Mouse (Mus musculus): ENCODE data around the gene Kcnmb2. TPM values are rescaled to one million over a fixed set of nuclear protein-coding genes. Genes with fewer than 3 reads are reported as not detected.

Kcnmb2 gene
- not detected in 2 replicates for total RNA-seq (2015; ENCODE audit: low replicate concordance)
- total RNA-seq (2017; ENCODE audit: low replicate concordance), result not detected in 2 replicates

DNA sequence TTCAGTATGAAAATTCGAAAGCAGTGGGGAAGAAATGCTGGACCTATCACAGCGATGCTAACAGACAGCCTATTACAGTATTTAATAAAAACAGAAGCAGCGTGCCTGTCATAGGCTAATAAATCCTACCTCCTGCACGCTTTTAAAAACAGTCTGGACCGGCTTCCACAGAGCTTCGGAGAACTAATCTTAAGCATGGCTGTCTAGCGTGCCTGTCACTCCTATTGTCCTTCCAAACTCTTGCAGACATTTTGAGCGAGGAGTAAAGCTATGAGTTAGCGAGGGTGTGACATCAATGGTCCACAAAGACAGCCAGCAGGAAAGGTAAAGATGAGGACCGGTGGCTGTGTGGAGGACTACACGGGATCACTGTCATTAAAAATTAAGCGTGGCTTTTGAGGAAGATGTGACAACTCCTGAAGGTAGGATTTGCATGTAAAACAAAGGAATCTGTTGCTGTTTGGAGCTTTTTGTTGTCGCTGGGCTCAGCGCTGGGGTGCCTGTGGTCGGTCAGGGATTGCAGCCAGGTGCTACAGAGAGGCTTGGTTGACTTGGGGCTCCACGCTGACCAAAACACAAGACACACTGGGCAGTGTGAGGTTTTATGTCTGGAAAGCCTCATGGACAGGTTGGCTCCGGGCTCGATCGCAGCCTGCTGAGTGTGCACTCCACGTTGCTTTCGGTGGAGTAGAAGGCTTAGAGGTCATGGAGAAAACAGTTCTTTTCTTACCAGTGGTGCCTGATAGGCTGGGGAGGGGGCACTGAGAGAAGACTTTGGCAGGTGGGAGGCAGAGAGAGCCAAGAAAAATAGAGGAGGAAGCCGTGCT, at the start of gene Kcnmb2:
Gene Kcnmb2, plus strand, starts transcription at position 4 of the 827 bp plus-strand sequence.
- ATAC-seq (replicated peaks; ENCODE audit: low FRiP score, poor library complexity, severe bottlenecking), result no peak

DNA sequence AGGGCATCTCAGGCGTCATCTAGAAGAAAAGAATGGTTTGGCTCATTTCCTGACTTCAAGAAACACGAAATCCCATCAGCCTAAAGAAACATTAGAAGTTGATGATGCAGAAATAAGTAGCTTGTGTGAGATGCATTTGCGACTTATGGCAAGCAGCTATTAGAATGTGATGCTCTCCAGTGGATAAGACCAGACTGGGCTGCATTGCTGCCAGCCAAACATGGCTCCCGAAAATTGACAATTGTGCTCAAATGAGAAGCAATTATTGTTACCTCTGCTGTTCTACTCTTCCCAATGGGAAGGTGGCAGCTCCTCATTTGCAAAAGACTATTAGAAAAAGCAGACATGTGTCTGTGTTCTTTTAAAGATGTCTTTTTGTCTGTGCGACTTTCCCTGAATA, 38.8 kb upstream of the Kcnmb2 start:
- ATAC-seq (replicated peaks; ENCODE audit: low FRiP score, poor library complexity, severe bottlenecking), result no peak

DNA sequence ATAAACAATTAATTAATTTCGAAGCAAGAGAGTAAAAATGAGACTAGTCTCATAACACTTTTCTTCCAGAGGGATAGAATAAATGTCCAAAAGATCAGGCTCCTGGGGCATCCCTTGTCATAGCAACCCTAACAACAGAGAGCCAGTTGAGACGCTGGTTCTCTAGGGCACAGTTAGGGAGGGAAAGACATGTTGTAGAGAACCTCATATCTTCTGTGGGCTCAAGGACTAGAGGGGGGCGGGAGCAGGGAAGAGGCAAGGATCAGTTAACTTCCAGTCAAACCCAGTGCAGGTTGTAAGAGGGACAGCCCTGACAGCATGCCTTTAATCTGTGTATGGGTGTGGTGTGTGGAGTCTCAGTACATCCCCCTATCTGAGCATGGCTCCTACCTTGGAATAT, 38.2 kb upstream of the Kcnmb2 start:
- ATAC-seq (replicated peaks; ENCODE audit: low FRiP score, poor library complexity, severe bottlenecking), result no peak

DNA sequence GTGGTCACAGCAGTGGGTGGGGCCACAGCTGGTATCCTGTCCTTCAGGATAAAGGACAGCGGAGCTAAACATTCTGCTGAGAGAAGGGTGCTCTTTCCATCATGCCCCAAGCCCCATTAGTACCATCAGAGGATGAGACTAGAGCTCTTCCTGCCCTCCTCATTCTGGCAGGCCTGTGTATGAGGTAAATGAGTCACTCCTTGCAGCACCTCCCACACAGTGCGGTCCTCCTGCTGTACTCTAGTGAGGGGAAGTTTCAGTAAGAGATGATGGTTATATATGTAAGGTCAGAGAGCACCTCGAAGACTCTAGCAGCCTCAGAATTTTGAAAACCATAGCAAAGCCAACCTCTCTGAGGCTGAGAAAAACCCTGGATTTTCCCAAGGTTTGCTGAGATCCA, 30.8 kb upstream of the Kcnmb2 start:
- ATAC-seq (replicated peaks; ENCODE audit: low FRiP score, poor library complexity, severe bottlenecking), result no peak

DNA sequence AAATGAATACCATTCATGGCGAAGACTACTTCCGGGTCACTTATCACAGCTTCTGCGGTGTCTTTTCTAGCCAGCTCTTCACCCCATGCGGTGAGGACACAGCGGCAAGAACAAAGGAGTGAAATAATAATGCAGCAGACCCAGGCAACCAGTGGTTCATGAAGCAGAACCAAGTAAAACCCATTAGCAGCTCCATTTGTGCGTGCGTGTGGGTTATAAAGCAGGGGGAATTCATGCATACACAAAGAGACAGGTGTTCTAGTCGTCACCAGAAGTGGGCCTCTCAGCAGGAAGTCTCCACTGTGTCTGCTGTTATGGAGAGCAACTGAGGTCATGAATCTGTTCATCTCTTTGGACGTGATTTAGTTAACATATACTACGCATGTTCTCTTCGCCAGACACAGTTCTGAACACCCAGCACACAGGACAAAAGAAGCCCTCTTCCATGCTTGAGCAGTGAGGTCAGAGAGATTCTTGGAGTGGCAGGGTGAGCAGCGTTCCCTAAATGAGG, 19.6 kb upstream of the Kcnmb2 start:
- no peak for ATAC-seq (replicated peaks; ENCODE audit: low FRiP score, poor library complexity, severe bottlenecking)

DNA sequence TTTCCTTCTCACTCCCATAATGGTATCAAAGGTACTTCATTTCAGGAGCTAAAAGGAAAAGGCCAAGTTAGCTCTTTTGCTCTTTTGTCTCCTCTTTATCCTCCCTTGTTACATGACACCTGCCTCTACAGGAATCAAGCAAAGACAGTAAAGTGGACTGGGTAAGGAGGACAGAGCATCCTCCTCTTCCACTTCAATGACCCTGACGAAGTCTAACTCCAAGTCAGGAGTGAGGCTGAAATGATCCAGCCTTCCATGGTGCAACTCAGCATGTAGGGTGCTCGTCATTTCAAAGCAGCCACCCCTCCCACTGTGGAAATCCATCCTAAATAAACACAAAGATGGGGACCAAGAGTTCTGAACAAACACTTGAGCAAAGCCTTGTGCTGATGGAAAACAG, 9.7 kb upstream of the Kcnmb2 start:
- no peak for ATAC-seq (replicated peaks; ENCODE audit: low FRiP score, poor library complexity, severe bottlenecking)

DNA sequence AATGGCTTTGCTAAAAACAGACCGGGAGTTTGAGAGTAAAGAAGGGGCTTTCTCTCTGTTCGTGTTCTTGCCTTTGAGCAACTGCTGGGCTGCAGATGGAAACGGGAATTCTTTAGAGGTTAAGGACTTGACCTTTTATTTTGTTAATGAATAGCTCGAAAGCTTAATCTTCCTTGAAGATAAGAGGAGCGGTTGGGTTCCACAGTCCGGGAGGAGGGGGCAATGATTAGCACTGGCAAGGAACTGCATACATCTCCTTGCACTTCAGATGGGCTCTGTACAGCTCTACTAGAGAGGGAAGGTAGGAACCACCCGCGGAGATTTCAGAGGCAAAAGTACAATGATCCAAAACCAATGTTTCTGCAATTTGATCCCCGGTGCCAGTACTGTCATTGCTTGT, 1.2 kb downstream of the Kcnmb2 start:
- ATAC-seq (replicated peaks; ENCODE audit: low FRiP score, poor library complexity, severe bottlenecking), result no peak

DNA sequence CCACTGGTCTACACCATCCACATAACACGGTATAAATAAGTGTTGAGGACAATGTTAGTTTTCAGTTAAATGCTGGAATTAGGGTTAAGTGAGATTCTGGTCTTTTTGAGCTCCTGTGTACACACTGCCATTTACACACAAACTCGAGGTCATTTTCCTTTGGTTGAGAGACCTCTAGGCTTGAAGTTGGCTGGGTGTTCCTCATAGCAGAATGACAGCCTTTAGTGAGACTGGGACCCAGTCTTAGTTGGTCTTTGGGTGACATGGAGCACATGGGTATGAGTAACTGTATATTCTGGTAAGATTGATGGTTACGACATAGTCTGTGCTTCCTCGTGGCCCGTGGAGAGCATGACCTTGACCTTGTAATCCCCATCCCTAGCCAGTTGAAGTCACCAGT, 1.8 kb downstream of the Kcnmb2 start:
- ATAC-seq (replicated peaks; ENCODE audit: low FRiP score, poor library complexity, severe bottlenecking), result no peak

DNA sequence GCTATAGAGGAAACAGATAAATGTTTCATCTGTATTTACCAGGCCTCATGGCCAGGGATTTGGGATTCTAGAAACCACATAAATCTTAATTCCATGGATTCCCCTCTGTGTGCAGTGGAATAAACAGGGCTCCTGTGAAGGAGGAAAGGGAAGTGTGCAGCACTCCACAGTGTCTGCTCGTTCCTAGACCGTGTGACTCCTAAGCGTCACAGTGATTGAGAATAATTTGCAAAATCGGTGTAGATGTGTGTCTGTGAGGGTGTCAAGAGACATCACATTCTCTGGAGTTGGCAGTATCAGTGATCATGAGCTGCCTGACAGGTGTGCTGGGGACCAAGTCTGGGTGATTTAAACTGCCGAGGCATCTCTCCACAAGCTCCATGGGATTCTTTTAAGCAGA, 8.9 kb downstream of the Kcnmb2 start:
- ATAC-seq (replicated peaks; ENCODE audit: low FRiP score, poor library complexity, severe bottlenecking), result no peak

DNA sequence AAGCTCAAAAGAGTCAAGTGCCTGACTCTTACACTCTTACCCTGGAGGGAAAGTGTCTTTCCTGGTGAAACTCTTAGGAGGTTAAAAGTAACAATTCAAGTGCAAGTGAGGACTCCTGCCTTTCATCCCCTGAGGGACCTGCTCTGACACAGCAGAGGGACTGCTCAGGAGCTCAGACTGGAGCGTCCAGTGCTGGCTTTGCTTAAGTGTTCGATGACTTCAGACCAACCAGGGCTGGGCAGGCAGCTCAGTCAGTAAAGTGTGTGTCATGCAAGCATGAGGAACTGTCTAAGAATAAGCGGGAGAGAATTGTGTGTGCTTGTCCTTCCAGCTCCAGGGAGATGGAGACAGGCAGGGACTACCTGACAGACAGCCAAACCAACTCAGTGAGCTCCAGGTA, 9.4 kb downstream of the Kcnmb2 start:
- no peak for ATAC-seq (replicated peaks; ENCODE audit: low FRiP score, poor library complexity, severe bottlenecking)

DNA sequence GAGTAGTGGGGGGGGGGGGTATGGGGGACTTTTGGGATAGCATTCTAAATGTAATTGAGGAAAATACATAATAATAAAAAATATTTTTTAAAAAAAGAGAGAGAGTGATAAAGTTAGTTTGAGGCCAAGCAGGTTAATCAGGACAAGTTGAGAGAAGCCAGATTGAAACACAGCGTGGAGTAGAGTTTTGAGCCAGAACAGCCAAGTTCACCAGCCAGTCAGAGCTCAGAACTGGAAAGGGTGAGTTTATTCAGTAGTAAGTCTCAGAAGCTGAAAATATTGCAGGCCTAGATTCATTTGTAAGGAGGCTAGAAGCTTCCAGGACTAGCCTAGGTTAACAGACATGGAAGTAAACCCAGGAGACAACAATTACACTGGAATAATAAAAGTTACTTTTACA, 26.2 kb downstream of the Kcnmb2 start:
- ATAC-seq (replicated peaks; ENCODE audit: low FRiP score, poor library complexity, severe bottlenecking), result no peak

DNA sequence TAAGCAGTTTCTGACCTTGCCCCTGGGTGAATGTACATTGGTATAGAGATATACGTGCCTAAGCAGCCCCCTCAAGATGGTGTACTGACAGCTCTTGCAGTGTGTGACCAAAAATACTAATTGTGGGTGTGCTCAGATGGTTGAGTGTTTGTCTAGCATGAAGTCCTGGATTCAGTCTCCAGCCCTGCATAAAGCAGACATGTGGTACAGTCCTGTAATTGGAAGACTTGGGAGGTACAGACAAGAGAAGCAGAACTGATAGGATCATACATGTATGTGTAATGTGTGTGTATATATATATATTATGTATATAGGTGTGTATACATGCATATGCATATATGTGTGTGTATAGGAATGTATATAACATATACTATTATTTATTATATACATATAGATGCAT, 32.4 kb downstream of the Kcnmb2 start:
- no peak for ATAC-seq (replicated peaks; ENCODE audit: low FRiP score, poor library complexity, severe bottlenecking)

DNA sequence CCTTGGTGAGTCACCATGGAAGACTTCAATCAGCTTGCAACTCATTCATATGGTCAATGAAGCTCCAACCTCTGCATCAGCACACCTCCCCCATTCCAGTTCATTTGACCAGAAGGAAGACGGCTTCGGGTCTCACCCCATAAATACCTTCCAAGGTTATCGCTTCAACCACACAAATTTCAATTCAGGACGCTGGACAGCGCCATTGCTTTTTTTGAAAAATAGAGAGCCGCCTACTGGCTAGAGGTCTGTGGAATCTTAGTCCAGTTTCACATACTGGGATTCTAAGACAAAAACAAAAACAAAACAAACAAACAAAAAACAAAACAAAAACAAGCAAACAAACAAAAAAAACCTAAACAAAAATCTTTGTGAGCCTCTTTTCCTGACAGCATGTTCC, 39.2 kb downstream of the Kcnmb2 start:
- no peak for ATAC-seq (replicated peaks; ENCODE audit: low FRiP score, poor library complexity, severe bottlenecking)

DNA sequence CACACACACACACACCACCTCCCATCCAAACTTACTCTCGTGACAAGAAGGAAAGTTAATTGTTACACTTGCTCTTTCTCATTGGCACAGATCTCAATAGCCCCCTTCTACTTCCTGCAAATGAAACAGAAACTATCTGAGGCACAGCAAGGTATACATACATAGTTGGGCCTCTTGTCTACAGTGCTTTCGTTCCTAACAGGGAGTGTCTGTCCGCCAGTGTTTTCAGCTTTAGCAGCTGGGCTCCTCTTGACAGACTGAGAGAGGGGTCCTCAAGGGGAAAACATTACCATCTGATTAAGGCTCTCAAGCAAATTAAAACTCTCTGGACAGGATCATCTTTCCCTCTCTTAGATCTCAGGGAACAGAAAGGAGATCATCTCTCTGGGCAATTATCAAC, 51.9 kb downstream of the Kcnmb2 start:
- no peak for ATAC-seq (replicated peaks; ENCODE audit: low FRiP score, poor library complexity, severe bottlenecking)

DNA sequence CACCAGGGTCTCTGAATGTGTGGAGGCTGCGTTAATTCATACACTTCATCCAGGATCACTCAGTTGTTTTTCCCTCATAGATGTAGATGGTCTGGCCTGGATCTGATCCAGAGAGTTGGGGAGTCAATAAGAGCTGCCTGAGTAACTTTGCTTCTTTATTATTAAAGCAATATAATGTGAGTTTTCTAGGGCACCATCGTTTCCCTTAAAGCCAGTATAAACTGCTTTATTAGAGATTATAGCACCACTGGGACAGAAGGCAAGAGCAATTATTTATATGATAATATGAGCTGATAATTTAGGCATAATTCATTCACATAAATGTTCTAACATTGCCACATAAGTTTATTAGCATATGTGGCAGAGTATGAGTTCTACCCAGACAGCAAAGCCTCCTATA, 52.7 kb downstream of the Kcnmb2 start:
- ATAC-seq (replicated peaks; ENCODE audit: low FRiP score, poor library complexity, severe bottlenecking), result no peak

DNA sequence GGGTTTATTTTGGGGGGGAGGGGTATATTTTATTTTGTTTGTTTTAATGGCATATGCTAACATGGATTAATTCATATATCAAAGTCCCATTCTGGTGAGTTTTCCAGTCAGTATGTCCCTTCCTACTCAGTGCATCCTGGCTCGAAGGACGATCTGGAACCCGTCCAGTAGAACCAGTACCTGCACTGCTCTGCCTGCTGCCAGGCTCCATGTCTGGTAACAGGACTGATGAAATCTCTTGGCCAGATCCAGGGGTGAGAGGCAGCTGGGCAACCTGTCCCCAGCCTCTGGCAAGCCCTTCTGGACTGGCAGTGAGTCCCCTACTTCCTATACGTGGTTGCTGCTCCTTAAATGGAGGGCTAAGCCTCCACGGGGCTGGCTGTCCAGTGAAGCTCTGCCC, 57.5 kb downstream of the Kcnmb2 start:
- no peak for ATAC-seq (replicated peaks; ENCODE audit: low FRiP score, poor library complexity, severe bottlenecking)

DNA sequence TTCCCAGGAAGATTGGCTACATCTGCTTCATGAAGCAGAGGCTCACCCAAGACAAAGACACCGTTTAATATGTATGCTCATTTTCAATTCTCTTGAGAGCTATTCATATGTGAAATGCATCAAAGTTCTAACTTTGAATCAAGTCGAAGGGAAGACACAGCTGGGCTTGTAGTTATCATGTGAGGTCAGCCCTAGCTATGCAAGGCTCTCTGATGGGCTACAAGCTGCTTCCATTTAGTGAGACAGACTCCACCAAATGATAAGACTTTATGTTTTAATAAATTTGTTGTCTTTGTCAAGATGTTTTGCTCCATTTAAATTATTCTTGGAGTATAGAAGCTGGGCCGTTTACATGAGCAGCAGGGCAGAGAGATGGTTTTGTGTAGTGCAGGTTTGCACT, 58.9 kb downstream of the Kcnmb2 start:
- no peak for ATAC-seq (replicated peaks; ENCODE audit: low FRiP score, poor library complexity, severe bottlenecking)

DNA sequence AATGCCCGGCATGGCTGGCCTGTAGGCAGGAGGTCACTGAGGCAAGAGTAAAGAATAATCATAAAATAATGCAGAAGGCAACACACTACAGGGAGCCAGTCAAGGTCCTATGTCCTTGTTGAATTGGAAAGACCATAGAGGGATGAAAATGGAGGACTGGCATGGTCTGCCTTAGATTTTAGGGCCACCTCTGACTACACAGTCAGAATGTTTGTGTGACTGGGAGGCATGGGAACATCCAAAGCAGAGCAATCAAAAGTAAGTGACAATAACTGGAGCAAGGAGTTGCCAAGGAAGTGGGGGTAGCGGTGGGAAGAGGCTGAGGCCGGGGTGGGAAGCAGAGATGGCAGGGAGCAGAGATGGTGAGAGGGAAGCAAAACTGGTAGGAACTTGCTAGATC, 60.8 kb downstream of the Kcnmb2 start:
- no peak for ATAC-seq (replicated peaks; ENCODE audit: low FRiP score, poor library complexity, severe bottlenecking)

DNA sequence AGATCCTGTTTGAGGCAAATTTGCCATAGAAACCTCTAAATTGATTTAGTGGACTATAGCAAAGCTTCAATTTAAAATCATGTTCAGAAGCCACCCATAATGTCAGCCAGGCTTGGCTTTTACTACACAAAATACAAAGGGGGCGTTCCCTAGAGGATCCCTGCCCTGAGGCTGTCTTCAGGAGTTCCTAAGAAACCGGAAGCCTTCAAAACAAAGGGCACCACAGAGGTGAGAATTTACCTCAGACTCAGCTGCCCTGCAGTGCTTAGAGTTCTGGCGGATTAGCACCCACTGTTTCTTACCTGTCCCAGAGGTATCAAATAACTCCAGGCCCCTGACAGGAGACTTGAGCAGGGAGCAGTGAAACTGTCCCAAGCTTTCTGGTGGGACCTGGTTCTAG, 77.4 kb downstream of the Kcnmb2 start:
- no peak for ATAC-seq (replicated peaks; ENCODE audit: low FRiP score, poor library complexity, severe bottlenecking)

DNA sequence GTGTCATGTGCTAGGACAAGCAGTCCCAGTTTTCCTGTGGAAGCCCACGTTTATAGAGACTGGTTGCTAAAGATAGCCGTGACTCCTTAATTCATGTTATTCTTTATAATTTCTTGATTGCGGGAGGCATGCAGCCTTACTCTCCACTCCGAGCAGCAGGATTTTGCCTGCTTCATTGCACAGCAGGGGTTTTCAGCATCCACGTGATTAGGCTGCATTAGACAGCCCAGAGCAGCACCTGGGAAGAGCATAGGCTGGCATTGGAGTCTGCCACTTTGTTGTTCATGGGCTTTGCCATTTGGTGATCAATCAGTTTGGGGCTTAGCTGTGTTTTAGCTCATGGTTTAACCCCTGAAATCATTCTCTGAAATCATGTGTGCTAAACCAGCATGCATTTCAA, 80.1 kb downstream of the Kcnmb2 start:
- no peak for ATAC-seq (replicated peaks; ENCODE audit: low FRiP score, poor library complexity, severe bottlenecking)

DNA sequence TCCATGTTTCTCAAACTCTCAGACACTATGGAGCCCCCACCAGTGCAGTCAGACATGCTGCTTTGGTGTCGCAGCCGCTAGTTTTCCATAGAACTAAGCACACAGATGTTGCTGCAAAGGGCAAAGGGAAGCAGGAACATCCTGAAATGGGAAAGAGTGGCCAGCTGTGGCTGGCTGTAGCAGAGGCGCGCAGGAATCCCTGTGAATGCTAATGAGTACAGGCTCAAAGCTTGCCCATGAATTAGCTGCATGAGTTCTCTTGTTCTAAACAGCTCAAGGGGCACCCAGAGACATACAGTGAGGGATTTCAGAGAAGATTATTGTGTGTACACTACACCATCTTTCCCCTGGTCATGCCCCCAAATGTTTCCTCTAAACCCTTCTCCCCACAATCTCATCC, 82.8 kb downstream of the Kcnmb2 start:
- ATAC-seq (replicated peaks; ENCODE audit: low FRiP score, poor library complexity, severe bottlenecking), result no peak

DNA sequence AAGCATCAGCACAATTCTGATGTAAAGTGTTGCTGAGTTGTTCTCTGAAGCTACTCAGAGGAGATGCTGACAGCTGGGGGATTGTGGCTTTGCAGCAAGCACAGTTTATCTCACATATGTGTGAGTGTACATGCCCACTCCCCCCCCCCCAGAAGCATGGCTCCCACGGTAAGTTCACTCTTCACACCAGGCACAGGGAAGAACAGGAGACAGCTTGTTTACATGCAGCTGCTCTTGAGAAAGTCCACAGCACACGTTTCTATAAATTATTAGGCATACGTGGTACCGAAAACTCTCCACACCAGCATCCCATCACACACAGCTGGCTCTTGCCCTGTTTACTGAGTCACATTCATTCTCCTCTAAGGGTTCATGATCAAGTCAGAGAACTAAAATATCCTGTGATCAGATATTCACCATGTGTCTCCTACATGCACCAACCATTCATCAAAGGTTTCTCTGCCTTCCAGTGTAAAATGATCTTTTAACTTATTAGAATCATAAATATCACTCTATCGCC, 89.3 kb downstream of the Kcnmb2 start:
- ATAC-seq (replicated peaks; ENCODE audit: low FRiP score, poor library complexity, severe bottlenecking), result no peak

Data from erythroid progenitor cell, adult 5-6 weeks (primary cell).